Comparison of ENCODE assay signal across 8 mouse cellular contexts in the genomic region with DNA sequence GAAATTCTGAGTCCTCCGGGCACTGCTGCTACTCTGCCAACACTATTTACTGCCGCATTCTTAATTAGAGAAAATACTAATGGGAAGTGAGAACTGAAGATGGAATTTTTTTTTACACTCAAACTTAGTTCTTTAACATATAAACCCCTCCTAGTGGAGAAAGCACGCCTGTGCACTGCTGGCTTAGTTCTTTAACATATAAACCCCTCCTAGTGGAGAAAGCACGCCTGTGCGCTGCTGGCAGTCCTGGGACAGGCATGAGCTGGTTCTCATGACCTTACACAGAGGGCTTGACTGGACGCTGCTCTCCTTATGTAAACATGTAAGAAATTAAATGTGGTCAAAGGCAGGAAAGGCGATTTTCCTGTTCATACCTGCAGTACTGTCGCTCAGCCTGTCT. TPM values are rescaled to one million over a fixed set of nuclear protein-coding genes. Genes with fewer than 3 reads are reported as not detected.
DNase-seq lines count a peak whose midpoint lies in the region; ATAC-seq and TF ChIP-seq lines count a peak whose summit lies in the region.

No protein-coding gene starts in this region.

- H3K9ac ChIP-seq in ES-E14 (ENCODE audit: insufficient read depth, low read depth, low read length, poor library complexity, severe bottlenecking), result no peak overlapping the region

- no peaks in the 10 kb centered on the region for H3K9me3 ChIP-seq in ES-E14 (ENCODE audit: control insufficient read depth, insufficient read depth, low read depth, low read length)

- intact Hi-C loops in heart, postnatal 10 days (cut with DNase I), result loop anchor here (5.0 kb wide), 2 partner anchors 81 to 129 kb away; partner anchors contain the start of gene Rai14

- peak; percentile 58 to 65 for DNase-seq in B cell, adult 2 months
- peak; percentile 56 for DNase-seq in ES-E14 (ENCODE audit: low read depth, low spot score)
- peak; percentile 77 for DNase-seq in embryo, embryonic 10.5 days (ENCODE audit: low spot score)
- DNase-seq in heart, postnatal 10 days, result peak; percentile 63 to 70
- DNase-seq in kidney, postnatal 4 days, result peak; percentile 85 to 89
- DNase-seq in spleen, adult 12 weeks (ENCODE audit: low spot score), result peak; percentile 10

- no peak overlapping the region for H3K27ac ChIP-seq in ES-E14 (ENCODE audit: insufficient read depth, low read depth, low read length, poor library complexity, severe bottlenecking)

- no peak overlapping the region for H3K4me3 ChIP-seq in ES-E14 (ENCODE audit: insufficient read depth in 1 of 2, low read depth in 1 of 2, low read length in 2 of 2, poor library complexity in 1 of 2, severe bottlenecking in 1 of 2)

- peak; percentile 100 for ATAC-seq in megakaryocyte-erythroid progenitor cell, adult 5-6 weeks (replicated peaks; ENCODE audit: low FRiP score, low TSS enrichment, poor library complexity, severe bottlenecking)
- no peak for ATAC-seq in erythroblast, adult 5-6 weeks (replicated peaks; ENCODE audit: low FRiP score, poor library complexity, severe bottlenecking)

- no peaks in the 10 kb centered on the region for H3K4me1 ChIP-seq in ES-E14 (ENCODE audit: control insufficient read depth in 2 of 2, insufficient read depth in 2 of 2, low read length in 2 of 2, poor library complexity in 1 of 2)

- in situ Hi-C loops in ES-E14 (cut with MboI; ENCODE audit: low sequenced_read_pairs in 2 of 2, unreplicated experiment in 2 of 2), result no loop called here

- H3K36me3 ChIP-seq in ES-E14 (ENCODE audit: control insufficient read depth, insufficient read depth, low read length, poor library complexity, severe bottlenecking), result peaks cover 9% of the 10 kb centered on the region

TF ChIP-seq in ES-E14, 5 proteins besides CTCF, POLR2A, EP300 and RAD21:
- TF ChIP-seq ZC3H11A (IDR thresholded peaks at IDR 0.05; ENCODE audit: borderline replicate concordance, low read depth, low read length), result no peak

RNA-seq across cellular contexts. Expression of gene Ttc23l, which starts 24.9 kb away (rescaled TPM):
- not detected in 2 replicates for total RNA-seq in ES-E14 (2012; rRNA removed)
- total RNA-seq in heart, postnatal 10 days (2021), result not detected
- not detected in 2 replicates for total RNA-seq in megakaryocyte-erythroid progenitor cell, adult 5-6 weeks (2014; fragmentation: Nextera tagmentation)
- not detected in 2 replicates for total RNA-seq in megakaryocyte-erythroid progenitor cell, adult 5-6 weeks (2017)
- not detected in 2 replicates for total RNA-seq in erythroblast, adult 5-6 weeks (2015; ENCODE audit: low replicate concordance)
- total RNA-seq in erythroblast, adult 5-6 weeks (2017; ENCODE audit: low replicate concordance), result not detected in 2 replicates

Comparison
In these comparisons a context has a peak if more than half of its experiments do, and no peak if none do; other contexts are left out.
1. DNase-seq: peak in every context shown above with its lines; median percentile 87 in kidney, postnatal 4 days; 77 in embryo, embryonic 10.5 days; 66 in heart, postnatal 10 days; 62 in B cell, adult 2 months; 56 in ES-E14; 10 in spleen, adult 12 weeks.